ENCODE assay signal across 8 mouse cellular contexts in the genomic region with DNA sequence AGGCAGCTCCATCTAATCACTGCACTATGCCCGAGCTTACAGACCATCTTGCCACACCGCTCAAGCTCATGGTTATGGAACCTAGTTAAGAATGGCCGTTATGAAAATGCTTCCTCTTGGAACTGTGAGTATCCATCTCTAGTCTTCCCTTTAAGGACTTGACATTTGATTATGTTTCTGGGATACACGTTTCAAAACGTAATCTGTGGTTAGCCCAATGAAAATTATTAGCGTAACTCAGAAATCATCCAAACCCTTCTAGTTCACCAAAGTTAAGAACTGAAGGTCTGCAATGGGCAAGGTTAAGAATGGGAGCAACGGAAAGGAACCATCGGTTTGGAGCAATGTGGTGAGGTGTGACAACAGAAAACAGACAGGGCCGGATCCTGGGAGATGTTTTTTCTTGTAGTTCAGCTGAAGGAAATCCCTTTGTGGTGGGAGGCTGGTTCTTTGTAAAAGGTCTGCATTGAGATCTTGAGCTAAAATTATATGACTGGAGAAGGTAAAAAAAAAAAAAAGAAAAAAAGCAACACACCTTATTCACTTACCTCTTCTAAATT. TPM values are rescaled to one million over a fixed set of nuclear protein-coding genes. Genes with fewer than 3 reads are reported as not detected.
DNase-seq lines count a peak whose midpoint lies in the region; ATAC-seq and TF ChIP-seq lines count a peak whose summit lies in the region.

No protein-coding gene starts in this region.

- no peak for ATAC-seq in erythroblast, adult 5-6 weeks (replicated peaks; ENCODE audit: low FRiP score, poor library complexity, severe bottlenecking)
- ATAC-seq in limb, embryonic 15.5 days (ENCODE audit: insufficient number of reproducible peaks, low FRiP score, low TSS enrichment, low read depth): no peak
- no peak for ATAC-seq in stomach, embryonic 16.5 days (ENCODE audit: insufficient read depth, low FRiP score)

- no peak for TF ChIP-seq POLR2A in spleen, adult 2 months (IDR thresholded peaks at IDR 0.05; ENCODE audit: low read depth, low read length)

- H3K27me3 ChIP-seq in erythroblast, embryonic 14.5 days (ENCODE audit: control insufficient read depth): no peaks in the 10 kb centered on the region
- H3K27me3 ChIP-seq in spleen, adult 2 months (ENCODE audit: control insufficient read depth, insufficient read depth, low read length): no peaks in the 10 kb centered on the region
- H3K27me3 ChIP-seq in limb, embryonic 15.5 days: no peaks in the 10 kb centered on the region
- H3K27me3 ChIP-seq in stomach, embryonic 16.5 days (ENCODE audit: control insufficient read depth, insufficient read depth, low read length): no peaks in the 10 kb centered on the region

- 0 out of 2 replicates have a peak overlapping the region, but pooled peaks have one; percentile 87 for H3K9ac ChIP-seq in limb, embryonic 15.5 days
- peak overlapping the region; percentile 90 for H3K9ac ChIP-seq in stomach, embryonic 16.5 days (ENCODE audit: low read length)

- peak overlapping the region; percentile 94 for H3K4me2 ChIP-seq in limb, embryonic 15.5 days
- peak overlapping the region; percentile 86 for H3K4me2 ChIP-seq in stomach, embryonic 16.5 days (ENCODE audit: low read depth, low read length)

- H3K4me3 ChIP-seq in erythroblast, embryonic 14.5 days (replicated peaks): peak overlapping the region; percentile 97
- peak overlapping the region; percentile 5; the same call in 1 of the 2 replicates for H3K4me3 ChIP-seq in spleen, adult 2 months (ENCODE audit: extremely low read depth, insufficient read depth, insufficient read length)
- H3K4me3 ChIP-seq in limb, embryonic 15.5 days: peak overlapping the region; percentile 62
- H3K4me3 ChIP-seq in stomach, embryonic 16.5 days (replicated peaks; ENCODE audit: low read length): peak overlapping the region; percentile 86

- H3K36me3 ChIP-seq in erythroblast, embryonic 14.5 days (ENCODE audit: control insufficient read depth): peaks cover 39% of the 10 kb centered on the region
- H3K36me3 ChIP-seq in spleen, adult 2 months (ENCODE audit: control insufficient read depth, insufficient read depth, low read length): no peaks in the 10 kb centered on the region
- no peaks in the 10 kb centered on the region for H3K36me3 ChIP-seq in limb, embryonic 15.5 days
- H3K36me3 ChIP-seq in stomach, embryonic 16.5 days (ENCODE audit: control insufficient read depth, insufficient read depth, low read length): no peaks in the 10 kb centered on the region

- no peaks in the 10 kb centered on the region for H3K9me3 ChIP-seq in erythroblast, embryonic 14.5 days (ENCODE audit: control insufficient read depth, low read length)
- H3K9me3 ChIP-seq in limb, embryonic 15.5 days: no peaks in the 10 kb centered on the region
- no peaks in the 10 kb centered on the region for H3K9me3 ChIP-seq in stomach, embryonic 16.5 days (replicated peaks; ENCODE audit: control insufficient read depth, low read length)

- TF ChIP-seq CTCF in spleen, adult 2 months (IDR thresholded peaks at IDR 0.05; ENCODE audit: extremely low read depth, insufficient read depth, insufficient read length, insufficient replicate concordance): no peak

- DNase-seq in spleen, adult 2 months (ENCODE audit: low read depth in 1 of 2, low spot score in 2 of 2): no peak
- no peak for DNase-seq in spleen, adult 18-20 months
- no peak for DNase-seq in right cerebral cortex, adult 2 months (ENCODE audit: low spot score in 2 of 2)
- no peak for DNase-seq in left cerebral cortex, adult 11 months (ENCODE audit: low spot score)

- H3K4me1 ChIP-seq in erythroblast, embryonic 14.5 days (ENCODE audit: control insufficient read depth): peaks cover 63% of the 10 kb centered on the region
- no peaks in the 10 kb centered on the region; the same call in 1 of the 2 replicates for H3K4me1 ChIP-seq in spleen, adult 2 months (ENCODE audit: control insufficient read depth, insufficient read depth, insufficient read length)
- H3K4me1 ChIP-seq in limb, embryonic 15.5 days: peaks cover 5% of the 10 kb centered on the region; the same call in 1 of the 2 replicates
- H3K4me1 ChIP-seq in stomach, embryonic 16.5 days (ENCODE audit: control insufficient read depth, insufficient read depth, low read length): peaks cover 14% of the 10 kb centered on the region

- WGBS in spleen, adult 2 months: 19% methylated on average over 9 of the region's 9 CpGs
- WGBS in limb, embryonic 15.5 days: 33% methylated on average over 9 of the region's 9 CpGs
- WGBS in stomach, embryonic 16.5 days: 34% methylated on average over 9 of the region's 9 CpGs

- H3K27ac ChIP-seq in spleen, adult 2 months (ENCODE audit: insufficient read depth, low read length): no peak overlapping the region
- H3K27ac ChIP-seq in limb, embryonic 15.5 days: no peak overlapping the region
- H3K27ac ChIP-seq in stomach, embryonic 16.5 days (ENCODE audit: low read length): no peak overlapping the region

RNA-seq across cellular contexts. Expression of gene Acsl1, which starts 1.2 kb away (rescaled TPM):
- polyA plus RNA-seq in erythroblast, embryonic 14.5 days (2012): 2.0 and 2.8 TPM in 2 replicates
- total RNA-seq in erythroblast, adult 5-6 weeks (2015; ENCODE audit: low replicate concordance): 393 and 430 TPM in 2 replicates
- 573 and 623 TPM in 2 replicates for total RNA-seq in erythroblast, adult 5-6 weeks (2017; ENCODE audit: low replicate concordance)
- polyA plus RNA-seq in spleen, adult 2 months (2012; rRNA removed): 11.3 and 13.2 TPM in 2 replicates
- 50.3 and 53.4 TPM in 2 replicates for polyA plus RNA-seq in limb, embryonic 15.5 days (2015; fragmentation: Nextera tagmentation; extraction: Ambion mirVana)
- polyA plus RNA-seq in stomach, embryonic 16.5 days (2015; fragmentation: Nextera tagmentation; extraction: Ambion mirVana): 33.4 and 42.0 TPM in 2 replicates

Comparison
In these comparisons a context has a peak if more than half of its experiments do, and no peak if none do; other contexts are left out.
1. H3K4me3 ChIP-seq: peak in every context shown above with its lines; median percentile 97 in erythroblast, embryonic 14.5 days; 86 in stomach, embryonic 16.5 days; 62 in limb, embryonic 15.5 days; 5 in spleen, adult 2 months.